Mouse (Mus musculus): Measurements from ENCODE around the gene Paox. TPM values are rescaled to one million over a fixed set of nuclear protein-coding genes. Genes with fewer than 3 reads are reported as not detected.

The Paox gene
- polyA plus RNA-seq, 1 experiment: not detected

DNA sequence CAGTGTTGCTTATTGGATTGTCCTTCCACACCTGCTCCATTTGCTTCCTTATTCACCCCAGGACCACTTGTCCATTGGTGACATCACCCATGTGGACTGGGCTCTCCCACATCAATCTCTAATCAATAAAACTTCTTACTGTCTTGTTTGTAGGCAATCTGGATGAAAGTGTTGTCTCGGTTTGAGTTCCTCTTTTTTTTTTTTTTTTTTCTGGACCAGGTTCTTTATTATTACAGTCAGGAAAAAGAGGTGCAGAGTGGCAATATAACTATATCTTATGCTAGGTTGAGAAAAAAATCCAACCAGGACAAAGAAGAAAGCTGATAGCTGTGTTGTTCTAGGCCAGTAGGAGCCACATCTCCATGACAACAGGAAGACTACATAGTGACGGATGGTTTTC lies 65.1 kb downstream of the Paox start:
- TF ChIP-seq GATA1 (IDR thresholded peaks at IDR 0.05; ENCODE audit: low read length) (no peak), TAL1 (IDR thresholded peaks at IDR 0.05; ENCODE audit: low read length) (no peak)
- H3K27me3 ChIP-seq (ENCODE audit: control insufficient read depth): no peaks in the 10 kb centered on the region
- no peaks in the 10 kb centered on the region for H3K9me3 ChIP-seq (ENCODE audit: control insufficient read depth, low read length)
- no peaks in the 10 kb centered on the region for H3K36me3 ChIP-seq (ENCODE audit: control insufficient read depth)
- H3K4me3 ChIP-seq (replicated peaks): no peak overlapping the region
- no peaks in the 10 kb centered on the region for H3K4me1 ChIP-seq (ENCODE audit: control insufficient read depth)

DNA sequence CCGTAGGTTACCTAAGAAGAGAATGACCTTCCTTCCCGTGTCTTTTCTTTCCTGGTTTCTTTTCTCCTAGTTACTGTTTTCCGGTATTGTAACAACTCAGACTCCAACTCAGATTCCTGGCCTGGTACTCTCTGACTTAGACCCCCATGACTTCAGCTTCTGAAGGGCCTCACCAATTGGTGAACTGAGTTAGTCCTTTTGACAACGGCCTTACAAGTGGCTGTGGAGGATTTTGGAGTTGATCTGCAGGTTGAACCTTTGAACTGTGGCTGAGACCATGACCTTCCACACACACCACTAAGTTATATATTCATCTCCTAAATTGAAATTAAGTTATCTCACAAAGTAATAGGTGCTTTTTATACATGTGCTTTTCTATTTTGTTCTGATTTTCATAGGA lies 68.6 kb downstream of the Paox start:
- Histone ChIP-seq H3K4me3 (replicated peaks) (no peak overlapping the region), H3K9me3 (ENCODE audit: control insufficient read depth, low read length) (no peaks in the 10 kb centered on the region), H3K27me3 (ENCODE audit: control insufficient read depth) (no peaks in the 10 kb centered on the region), H3K36me3 (ENCODE audit: control insufficient read depth) (no peaks in the 10 kb centered on the region), H3K4me1 (ENCODE audit: control insufficient read depth) (peaks cover 2% of the 10 kb centered on the region)
- TF ChIP-seq TAL1 (IDR thresholded peaks at IDR 0.05; ENCODE audit: low read length) (no peak), GATA1 (IDR thresholded peaks at IDR 0.05; ENCODE audit: low read length) (no peak)

Other genes starting within 250 kb of the Paox start
- gene Kndc1, start 221.1 kb upstream of the Paox start, polyA plus RNA-seq (2012): 0.01 TPM in 1 of 2 replicates, not detected in the other
- gene Utf1, start 172.0 kb upstream of the Paox start, polyA plus RNA-seq (2012): not detected in 2 replicates
- gene 6430531B16Rik, start 137.0 kb upstream of the Paox start, polyA plus RNA-seq (2012): not detected in 2 replicates
- 0.05 and 0.21 TPM in 2 replicates for gene Adam8, start 123.2 kb upstream of the Paox start, polyA plus RNA-seq (2012)
- gene Zfp511, start 79.4 kb upstream of the Paox start, polyA plus RNA-seq (2012): 4.2 and 4.6 TPM in 2 replicates
- gene Tubgcp2, start 79.1 kb upstream of the Paox start, polyA plus RNA-seq (2012): 1.0 and 1.5 TPM in 2 replicates
- gene Msx3, start 66.7 kb upstream of the Paox start, polyA plus RNA-seq (2012): not detected in 2 replicates
- gene Caly, start 33.3 kb upstream of the Paox start, polyA plus RNA-seq (2012): 0.04 TPM in 1 of 2 replicates, not detected in the other
- gene Prap1, start 22.4 kb upstream of the Paox start, polyA plus RNA-seq (2012): not detected in 2 replicates
- 1.0 and 2.8 TPM in 2 replicates for gene Fuom, start 13.4 kb upstream of the Paox start, polyA plus RNA-seq (2012)
- 0.14 and 0.39 TPM in 2 replicates for gene Echs1, start 677 bp downstream of the Paox start, polyA plus RNA-seq (2012)
- gene Mtg1, start 21.8 kb downstream of the Paox start, polyA plus RNA-seq (2012): 0.30 and 0.58 TPM in 2 replicates
- not detected in 2 replicates for gene Sprn, start 39.1 kb downstream of the Paox start, polyA plus RNA-seq (2012)
- not detected in 2 replicates for gene Olfr522, start 49.0 kb downstream of the Paox start, polyA plus RNA-seq (2012)
- gene Olfr523, start 57.4 kb downstream of the Paox start, polyA plus RNA-seq (2012): not detected in 2 replicates
- gene Olfr524, start 90.2 kb downstream of the Paox start, polyA plus RNA-seq (2012): 0.03 TPM in 1 of 2 replicates, not detected in the other
- not detected in 2 replicates for gene Cd163l1, start 102.5 kb downstream of the Paox start, polyA plus RNA-seq (2012)
- not detected in 2 replicates for gene 5830411N06Rik, start 131.5 kb downstream of the Paox start, polyA plus RNA-seq (2012)
- not detected in 2 replicates for gene Olfr525, start 205.1 kb downstream of the Paox start, polyA plus RNA-seq (2012)
- not detected in 2 replicates for gene Olfr527, start 218.2 kb downstream of the Paox start, polyA plus RNA-seq (2012)
- gene Olfr60, start 245.9 kb downstream of the Paox start, polyA plus RNA-seq (2012): not detected in 2 replicates

All from erythroblast, embryonic 14.5 days (primary cell).